Mouse (Mus musculus): Measurements from ENCODE around the gene Rcan3. TPM values are rescaled to one million over a fixed set of nuclear protein-coding genes. Genes with fewer than 3 reads are reported as not detected.

Rcan3 gene
- 10 to 100 TPM; 45.4 to 73.2 TPM for polyA plus RNA-seq (2017; shearing (Covaris generic))

GRCm38 (mm10) chr4:135433443-135434394, at the start of gene Rcan3:
Gene Rcan3, minus strand, starts transcription at chr4:135433853.

GRCm38 (mm10) chr4:135397991-135398390, 35.7 kb downstream of the Rcan3 start, which contains the start of gene Ncmap:
Gene Ncmap, minus strand, starts transcription at chr4:135398227.

Other genes starting within 250 kb of the Rcan3 start
- gene Clic4, start 161.0 kb downstream of the Rcan3 start, polyA plus RNA-seq (2017; shearing (Covaris generic)) = 10 to 100 TPM; 18.2 to 23.0 TPM
- 100 to 1,000 TPM; 161 to 179 TPM for gene Srrm1, start 80.5 kb downstream of the Rcan3 start, polyA plus RNA-seq (2017; shearing (Covaris generic))
- 10 to 100 TPM; 13.7 to 72.5 TPM for gene Ncmap, start 35.6 kb downstream of the Rcan3 start, polyA plus RNA-seq (2017; shearing (Covaris generic))
- gene Stpg1, start 60.9 kb upstream of the Rcan3 start, polyA plus RNA-seq (2017; shearing (Covaris generic)) = under 1 TPM in 1 of 2 experiments, not detected in 1; 0.45 TPM
- gene Nipal3, start 61.2 kb upstream of the Rcan3 start, polyA plus RNA-seq (2017; shearing (Covaris generic)) = 10 to 100 TPM; 14.6 to 14.8 TPM
- gene Grhl3, start 139.8 kb upstream of the Rcan3 start, polyA plus RNA-seq (2017; shearing (Covaris generic)) = not detected

All from activated CD4-positive, CD25-positive, alpha-beta regulatory T cell (primary cell).